Mouse (Mus musculus): ENCODE results near the gene Zhx3. TPM values are rescaled to one million over a fixed set of nuclear protein-coding genes. Genes with fewer than 3 reads are reported as not detected.

Gene Zhx3
- polyA plus RNA-seq, 1 experiment from 2014 or later, result 6.8 TPM

DNA sequence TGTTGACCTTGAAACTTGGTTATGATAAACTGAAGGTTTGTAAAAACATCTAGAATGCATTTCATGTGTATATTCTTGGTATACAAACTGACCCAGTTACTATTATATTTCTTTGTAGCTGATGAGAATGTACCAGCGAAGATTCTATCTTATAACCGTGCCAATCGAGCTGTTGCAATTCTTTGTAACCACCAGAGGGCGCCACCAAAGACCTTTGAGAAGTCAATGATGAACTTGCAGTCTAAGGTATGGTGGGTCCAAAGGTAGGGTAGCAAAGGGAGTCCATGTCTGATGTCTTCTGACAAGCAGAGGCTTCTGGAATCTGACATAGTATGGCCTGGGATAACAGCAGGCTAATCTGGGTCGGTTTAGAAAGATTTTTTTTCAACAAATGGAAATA, 155.5 kb downstream of the Zhx3 start:
- Histone ChIP-seq H3K4me1 (ENCODE audit: control insufficient read depth in 2 of 2, insufficient read depth in 2 of 2, low read length in 2 of 2) (no peaks in the 10 kb centered on the region), H3K4me3 (ENCODE audit: control insufficient read depth in 1 of 2, insufficient read depth in 1 of 2, low read depth in 1 of 2, low read length in 2 of 2) (no peak overlapping the region), H3K27me3 (ENCODE audit: control insufficient read depth, insufficient read depth, low read length) (no peaks in the 10 kb centered on the region), H3K27ac (replicated peaks in 1 of 2; ENCODE audit: control insufficient read depth in 1 of 2, insufficient read depth in 1 of 2, low read depth in 2 of 2, low read length in 2 of 2) (no peak overlapping the region), H3K9me3 (ENCODE audit: control insufficient read depth, low read length) (no peaks in the 10 kb centered on the region), H3K4me2 (ENCODE audit: low read length) (no peak overlapping the region), H3K36me3 (ENCODE audit: control insufficient read depth, insufficient read depth, low read length) (peaks cover 97% of the 10 kb centered on the region), H3K9ac (ENCODE audit: low read length) (no peak overlapping the region)
- no peak for ATAC-seq (ENCODE audit: insufficient number of reproducible peaks, insufficient read depth, low FRiP score, low read depth)
- WGBS, result 77% methylated on average over 5 of the region's 5 CpGs

GRCm38 (mm10) chr2:160715463-160716030, 157.3 kb downstream of the Zhx3 start:
- whole genome bisulfite sequencing, result 76% methylated on average over 4 of the region's 4 CpGs
- Histone ChIP-seq H3K36me3 (ENCODE audit: control insufficient read depth, insufficient read depth, low read length) (peaks cover 97% of the 10 kb centered on the region), H3K27ac (replicated peaks in 1 of 2; ENCODE audit: control insufficient read depth in 1 of 2, insufficient read depth in 1 of 2, low read depth in 2 of 2, low read length in 2 of 2) (no peak overlapping the region), H3K4me3 (ENCODE audit: control insufficient read depth in 1 of 2, insufficient read depth in 1 of 2, low read depth in 1 of 2, low read length in 2 of 2) (no peak overlapping the region), H3K4me2 (ENCODE audit: low read length) (no peak overlapping the region), H3K27me3 (ENCODE audit: control insufficient read depth, insufficient read depth, low read length) (no peaks in the 10 kb centered on the region), H3K4me1 (ENCODE audit: control insufficient read depth in 2 of 2, insufficient read depth in 2 of 2, low read length in 2 of 2) (no peaks in the 10 kb centered on the region), H3K9ac (ENCODE audit: low read length) (no peak overlapping the region), H3K9me3 (ENCODE audit: control insufficient read depth, low read length) (no peaks in the 10 kb centered on the region)
- ATAC-seq (ENCODE audit: insufficient number of reproducible peaks, insufficient read depth, low FRiP score, low read depth), result no peak

GRCm38 (mm10) chr2:160707673-160708072, 165.1 kb downstream of the Zhx3 start:
- peaks cover 94% of the 10 kb centered on the region for H3K36me3 ChIP-seq (ENCODE audit: control insufficient read depth, insufficient read depth, low read length)

GRCm38 (mm10) chr2:160702824-160703223, 170.0 kb downstream of the Zhx3 start:
- H3K4me3 ChIP-seq (ENCODE audit: control insufficient read depth in 1 of 2, insufficient read depth in 1 of 2, low read depth in 1 of 2, low read length in 2 of 2), result no peak overlapping the region
- no peak overlapping the region for H3K9ac ChIP-seq (ENCODE audit: low read length)
- no peak for ATAC-seq (ENCODE audit: insufficient number of reproducible peaks, insufficient read depth, low FRiP score, low read depth)
- H3K4me2 ChIP-seq (ENCODE audit: low read length), result no peak overlapping the region
- no peaks in the 10 kb centered on the region for H3K9me3 ChIP-seq (ENCODE audit: control insufficient read depth, low read length)
- peaks cover 91% of the 10 kb centered on the region for H3K36me3 ChIP-seq (ENCODE audit: control insufficient read depth, insufficient read depth, low read length)
- H3K27me3 ChIP-seq (ENCODE audit: control insufficient read depth, insufficient read depth, low read length), result no peaks in the 10 kb centered on the region
- no peak overlapping the region for H3K27ac ChIP-seq (replicated peaks in 1 of 2; ENCODE audit: control insufficient read depth in 1 of 2, insufficient read depth in 1 of 2, low read depth in 2 of 2, low read length in 2 of 2)
- H3K4me1 ChIP-seq (ENCODE audit: control insufficient read depth in 2 of 2, insufficient read depth in 2 of 2, low read length in 2 of 2), result peaks cover 2 to 14% of the 10 kb centered on the region in 2 experiments; a peak in 3 of 4 replicates

More at GRCm38 (mm10) chr2:160707673-160708072, 165.1 kb downstream of the Zhx3 start:
- Histone ChIP-seq H3K4me1 (ENCODE audit: control insufficient read depth in 2 of 2, insufficient read depth in 2 of 2, low read length in 2 of 2) (no peaks in the 10 kb centered on the region), H3K9me3 (ENCODE audit: control insufficient read depth, low read length) (no peaks in the 10 kb centered on the region), H3K27me3 (ENCODE audit: control insufficient read depth, insufficient read depth, low read length) (no peaks in the 10 kb centered on the region), H3K4me3 (ENCODE audit: control insufficient read depth in 1 of 2, insufficient read depth in 1 of 2, low read depth in 1 of 2, low read length in 2 of 2) (no peak overlapping the region), H3K9ac (ENCODE audit: low read length) (no peak overlapping the region), H3K27ac (replicated peaks in 1 of 2; ENCODE audit: control insufficient read depth in 1 of 2, insufficient read depth in 1 of 2, low read depth in 2 of 2, low read length in 2 of 2) (no peak overlapping the region), H3K4me2 (ENCODE audit: low read length) (no peak overlapping the region)
- WGBS, result 91% methylated on average over 3 of the region's 3 CpGs
- ATAC-seq (ENCODE audit: insufficient number of reproducible peaks, insufficient read depth, low FRiP score, low read depth), result no peak

- ATAC-seq (ENCODE audit: insufficient number of reproducible peaks, insufficient read depth, low FRiP score, low read depth), result no peak
- 23% methylated on average over 3 of the region's 3 CpGs for WGBS
- H3K27ac ChIP-seq (replicated peaks in 1 of 2; ENCODE audit: control insufficient read depth in 1 of 2, insufficient read depth in 1 of 2, low read depth in 2 of 2, low read length in 2 of 2), result no peak overlapping the region
- no peak overlapping the region for H3K4me3 ChIP-seq (ENCODE audit: control insufficient read depth in 1 of 2, insufficient read depth in 1 of 2, low read depth in 1 of 2, low read length in 2 of 2)
- no peaks in the 10 kb centered on the region for H3K27me3 ChIP-seq (ENCODE audit: control insufficient read depth, insufficient read depth, low read length)
- no peak overlapping the region for H3K4me2 ChIP-seq (ENCODE audit: low read length)
- H3K4me1 ChIP-seq (ENCODE audit: control insufficient read depth in 2 of 2, insufficient read depth in 2 of 2, low read length in 2 of 2), result peaks cover 2 to 14% of the 10 kb centered on the region in 2 experiments; a peak in 3 of 4 replicates
- no peak overlapping the region for H3K9ac ChIP-seq (ENCODE audit: low read length)
- peaks cover 87% of the 10 kb centered on the region for H3K36me3 ChIP-seq (ENCODE audit: control insufficient read depth, insufficient read depth, low read length)
- H3K9me3 ChIP-seq (ENCODE audit: control insufficient read depth, low read length), result no peaks in the 10 kb centered on the region
Measured at GRCm38 (mm10) chr2:160701603-160702002, 171.2 kb downstream of the Zhx3 start.

- Histone ChIP-seq H3K4me2 (ENCODE audit: low read length) (no peak overlapping the region), H3K9me3 (ENCODE audit: control insufficient read depth, low read length) (no peaks in the 10 kb centered on the region), H3K36me3 (ENCODE audit: control insufficient read depth, insufficient read depth, low read length) (peaks cover 87% of the 10 kb centered on the region), H3K27ac (replicated peaks in 1 of 2; ENCODE audit: control insufficient read depth in 1 of 2, insufficient read depth in 1 of 2, low read depth in 2 of 2, low read length in 2 of 2) (peak overlapping the region; percentile 56), H3K27me3 (ENCODE audit: control insufficient read depth, insufficient read depth, low read length) (no peaks in the 10 kb centered on the region), H3K4me3 (ENCODE audit: control insufficient read depth in 1 of 2, insufficient read depth in 1 of 2, low read depth in 1 of 2, low read length in 2 of 2) (no peak overlapping the region), H3K9ac (ENCODE audit: low read length) (no peak overlapping the region), H3K4me1 (ENCODE audit: control insufficient read depth in 2 of 2, insufficient read depth in 2 of 2, low read length in 2 of 2) (peaks cover 2 to 14% of the 10 kb centered on the region in 2 experiments; a peak in 3 of 4 replicates)
- WGBS, result 26% methylated on average over 5 of the region's 5 CpGs
- peak; percentile 54; the same call in 1 of the 2 replicates for ATAC-seq (ENCODE audit: insufficient number of reproducible peaks, insufficient read depth, low FRiP score, low read depth)
Measured at GRCm38 (mm10) chr2:160700271-160700670, 172.5 kb downstream of the Zhx3 start.

Other genes with a start within 250 kb of the Zhx3 start
- gene Top1, start 227.1 kb downstream of the Zhx3 start, polyA plus RNA-seq (2014; fragmentation: Nextera tagmentation; extraction: Ambion mirVana), result 48.6 and 49.7 TPM in 2 replicates
- gene Plcg1, start 141.7 kb downstream of the Zhx3 start, polyA plus RNA-seq (2014; fragmentation: Nextera tagmentation; extraction: Ambion mirVana), result 33.1 and 33.7 TPM in 2 replicates
- 0.78 and 0.82 TPM in 2 replicates for gene Lpin3, start 7.7 kb upstream of the Zhx3 start, polyA plus RNA-seq (2014; fragmentation: Nextera tagmentation; extraction: Ambion mirVana)
- 0.75 and 1.2 TPM in 2 replicates for gene Emilin3, start 39.3 kb upstream of the Zhx3 start, polyA plus RNA-seq (2014; fragmentation: Nextera tagmentation; extraction: Ambion mirVana)
- gene Chd6, start 236.1 kb upstream of the Zhx3 start, polyA plus RNA-seq (2014; fragmentation: Nextera tagmentation; extraction: Ambion mirVana), result 17.9 and 21.1 TPM in 2 replicates